In genomic region chr3:121643236-121643635, GRCm38 (mm10) we compare ENCODE assay signal across 10 mouse cellular contexts. TPM values are rescaled to one million over a fixed set of nuclear protein-coding genes. Genes with fewer than 3 reads are reported as not detected.
DNase-seq lines count a peak whose midpoint lies in the region; ATAC-seq and TF ChIP-seq lines count a peak whose summit lies in the region.
"Had no signal": no experiment of that assay in that cellular context is flagged by ENCODE, and none has a peak within 500 bp of the region (broad histone marks: within the 10 kb centered on the region; RNA-seq: fewer than 3 reads in every experiment).

No protein-coding gene starts in this region.

- H3K4me1 ChIP-seq in lung, postnatal 0 days (ENCODE audit: insufficient read depth, low read depth, low read length): peaks cover 8% of the 10 kb centered on the region; the same call in 1 of the 2 replicates
- H3K4me1 ChIP-seq in thymus, adult 2 months (replicated peaks; ENCODE audit: control insufficient read depth, insufficient read depth, low read length): no peaks in the 10 kb centered on the region
- H3K4me1 ChIP-seq in intestine, embryonic 16.5 days (ENCODE audit: control insufficient read depth, insufficient read depth, low read length): peaks cover 24% of the 10 kb centered on the region

- H3K4me2 ChIP-seq in lung, postnatal 0 days (replicated peaks; ENCODE audit: low read depth, low read length): no peak overlapping the region
- H3K4me2 ChIP-seq in intestine, embryonic 16.5 days (ENCODE audit: low read depth, low read length): no peak overlapping the region

- no peak for TF ChIP-seq CTCF in lung, postnatal 0 days (IDR thresholded peaks at IDR 0.05)
- no peak for TF ChIP-seq CTCF in thymus, adult 2 months (IDR thresholded peaks at IDR 0.05; ENCODE audit: borderline replicate concordance, control insufficient read depth, extremely low read depth, insufficient read depth, low read length, poor library complexity)

- no peak overlapping the region for H3K9ac ChIP-seq in lung, postnatal 0 days (replicated peaks; ENCODE audit: low read depth)
- H3K9ac ChIP-seq in intestine, embryonic 16.5 days (ENCODE audit: low read depth, low read length): no peak overlapping the region

- WGBS in lung, postnatal 0 days: 50% methylated on average over 8 of the region's 8 CpGs
- WGBS in thymus, adult 2 months: 91% methylated on average over 8 of the region's 8 CpGs
- WGBS in intestine, embryonic 16.5 days: 61% methylated on average over 8 of the region's 8 CpGs

- ATAC-seq in lung, postnatal 0 days: no peak
- ATAC-seq in intestine, embryonic 16.5 days: no peak

- peak; percentile 27 to 48 for DNase-seq in left cerebral cortex, postnatal 10 days (ENCODE audit: extremely low spot score in 1 of 2, low spot score in 2 of 2)
- DNase-seq in left cerebral cortex, adult 11 months (ENCODE audit: low spot score): no peak
- peak; percentile 48 for DNase-seq in brain, adult 2 months (ENCODE audit: low read depth, low spot score)
- peak; percentile 57 for DNase-seq in heart, adult 8-10 months (ENCODE audit: low spot score)
- peak; percentile 47 for DNase-seq in lung, postnatal 0 days (ENCODE audit: low spot score)
- DNase-seq in thymus, adult 2 months: no peak
- no peak for DNase-seq in right cerebral cortex, adult 2 months (ENCODE audit: low spot score in 2 of 2)

- TF ChIP-seq EP300 in lung, postnatal 0 days (IDR thresholded peaks at IDR 0.05): no peak

- no peak overlapping the region for H3K4me3 ChIP-seq in lung, postnatal 0 days (ENCODE audit: low read depth, low read length)
- H3K4me3 ChIP-seq in thymus, adult 2 months (ENCODE audit: control insufficient read depth, insufficient read depth, low read length): no peak overlapping the region
- H3K4me3 ChIP-seq in intestine, embryonic 16.5 days (ENCODE audit: low read length): no peak overlapping the region

- no peaks in the 10 kb centered on the region for H3K9me3 ChIP-seq in lung, postnatal 0 days (ENCODE audit: low read length)
- H3K9me3 ChIP-seq in intestine, embryonic 16.5 days (ENCODE audit: control insufficient read depth, low read length): no peaks in the 10 kb centered on the region

- intact Hi-C loops in left cerebral cortex, postnatal 10 days (cut with DNase I): no loop called here

- H3K27ac ChIP-seq in lung, postnatal 0 days (ENCODE audit: low read length): no peak overlapping the region
- no peak overlapping the region for H3K27ac ChIP-seq in thymus, adult 2 months (ENCODE audit: control insufficient read depth, insufficient read depth, low read length)
- H3K27ac ChIP-seq in intestine, embryonic 16.5 days (ENCODE audit: low read length): no peak overlapping the region

- no peaks in the 10 kb centered on the region for H3K27me3 ChIP-seq in lung, postnatal 0 days (replicated peaks; ENCODE audit: insufficient read depth, low read length)
- H3K27me3 ChIP-seq in thymus, adult 2 months (ENCODE audit: control insufficient read depth, insufficient read depth, low read length): no peaks in the 10 kb centered on the region
- H3K27me3 ChIP-seq in intestine, embryonic 16.5 days (replicated peaks; ENCODE audit: control insufficient read depth, insufficient read depth, low read length): no peaks in the 10 kb centered on the region

- TF ChIP-seq POLR2A in thymus, adult 2 months (IDR thresholded peaks at IDR 0.05; ENCODE audit: control insufficient read depth, extremely low read depth, insufficient read depth, low read length, poor library complexity): no peak

- no peaks in the 10 kb centered on the region for H3K36me3 ChIP-seq in lung, postnatal 0 days (ENCODE audit: insufficient read depth, low read length)
- no peaks in the 10 kb centered on the region for H3K36me3 ChIP-seq in thymus, adult 2 months (ENCODE audit: control insufficient read depth, insufficient read depth, low read length)
- H3K36me3 ChIP-seq in intestine, embryonic 16.5 days (ENCODE audit: control insufficient read depth, insufficient read depth, low read length): no peaks in the 10 kb centered on the region

RNA-seq across cellular contexts. Expression of gene 4930432M17Rik, which starts 27.3 kb away (rescaled TPM):
- total RNA-seq in left cerebral cortex, postnatal 10 days (2021): not detected
- not detected for total RNA-seq in heart, adult 8-10 months (2022)
- polyA plus RNA-seq in lung, postnatal 0 days (2015; fragmentation: Nextera tagmentation; extraction: Ambion mirVana): not detected in 2 replicates
- not detected in 2 replicates for polyA plus RNA-seq in thymus, adult 2 months (2012; rRNA removed)
- not detected in 2 replicates for polyA plus RNA-seq in intestine, embryonic 16.5 days (2015; fragmentation: Nextera tagmentation; extraction: Ambion mirVana)
- polyA plus RNA-seq: embryonic facial prominence, embryonic 14.5 days; large intestine, adult 2 months had no signal

Comparison
In these comparisons a context has a peak if more than half of its experiments do, and no peak if none do; other contexts are left out.
1. DNase-seq: peak in left cerebral cortex, postnatal 10 days (2 of 2), brain, adult 2 months (single experiment), heart, adult 8-10 months (single experiment) and lung, postnatal 0 days (single experiment); none in left cerebral cortex, adult 11 months (single experiment), thymus, adult 2 months (single experiment) and right cerebral cortex, adult 2 months (0 of 2).